Mouse (Mus musculus) limb, embryonic 10.5 days (tissue): ENCODE results near the gene Foxp1. TPM values are rescaled to one million over a fixed set of nuclear protein-coding genes. Genes with fewer than 3 reads are reported as not detected.

Experiments
- DNase-seq: peaks from one replicate; pipeline ENCODE4 v3.0.0-alpha.2; 2017; ENCODE audit warnings: low spot score
- H3K27ac ChIP-seq: fragments of 300-500 bp; sonication (generic); 2 replicates; pipeline ENCODE4 v1.5.1; 2016; ENCODE audit warnings: mild to moderate bottlenecking
- H3K27me3 ChIP-seq: fragments of 300-500 bp; sonication (generic); 2 replicates; pipeline ENCODE4 v1.6.1; 2016; ENCODE audit warnings: low read depth, mild to moderate bottlenecking; ENCODE audit not compliant: poor library complexity, severe bottlenecking
- H3K36me3 ChIP-seq: fragments of 300-500 bp; sonication (generic); 2 replicates; pipeline ENCODE4 v1.6.1; 2016; ENCODE audit warnings: mild to moderate bottlenecking, moderate library complexity
- H3K4me1 ChIP-seq: fragments of 300-500 bp; sonication (generic); 2 replicates; pipeline ENCODE4 v1.6.1; 2016
- H3K4me3 ChIP-seq: fragments of 300-500 bp; sonication (generic); 2 replicates; pipeline ENCODE4 v1.5.1; 2016; ENCODE audit warnings: mild to moderate bottlenecking, moderate library complexity
- H3K9me3 ChIP-seq: fragments of 300-500 bp; sonication (generic); replicated peaks from 2 replicates; pipeline ENCODE4 v1.6.1; 2016; ENCODE audit warnings: mild to moderate bottlenecking
- WGBS: fragments of 180-500 bp; shearing (Covaris S2); methylation state at CpG from one replicate; pipeline ENCODE4 v1.1.7; 2016; 5-methylcytosine and 5-hydroxymethylcytosine counted together
- polyA plus RNA-seq: library from polyadenylated mRNA; unstranded; fragments of >200 nt; fragmentation: Nextera tagmentation; extraction: Ambion mirVana; gene quantifications from 2 replicates; pipeline ENCODE4 v1.2.1, GENCODE M21; 2016

Foxp1 gene
- polyA plus RNA-seq, 1 experiment from 2014 or later = 47.3 TPM

DNA sequence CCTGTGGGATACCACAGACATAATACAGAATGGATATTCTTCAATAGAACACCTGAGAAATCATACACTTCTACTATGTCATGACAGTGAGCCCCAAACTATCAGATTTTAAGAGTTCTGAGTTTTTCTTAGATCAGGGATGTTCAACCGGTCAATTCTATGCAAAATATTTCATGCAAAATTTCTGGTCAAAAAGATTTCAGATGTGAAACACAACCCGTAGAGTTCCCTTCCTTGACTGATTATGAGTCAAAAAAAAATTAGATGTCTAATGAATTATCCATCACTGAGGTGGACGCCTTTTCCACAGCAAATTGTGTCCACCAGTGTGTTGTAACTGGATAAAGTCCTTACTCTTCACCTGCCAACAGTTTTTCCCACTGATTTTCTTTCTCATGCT is 188.3 kb downstream of the Foxp1 start:
- H3K9me3 ChIP-seq = no peaks in the 10 kb centered on the region
- H3K4me1 ChIP-seq = peaks cover 39% of the 10 kb centered on the region
- 95% methylated on average over 3 of the region's 3 CpGs for WGBS
- DNase-seq = no peak
- H3K27me3 ChIP-seq = peaks cover 70% of the 10 kb centered on the region
- H3K27ac ChIP-seq = no peak overlapping the region
- H3K36me3 ChIP-seq = no peaks in the 10 kb centered on the region
- no peak overlapping the region for H3K4me3 ChIP-seq

DNA sequence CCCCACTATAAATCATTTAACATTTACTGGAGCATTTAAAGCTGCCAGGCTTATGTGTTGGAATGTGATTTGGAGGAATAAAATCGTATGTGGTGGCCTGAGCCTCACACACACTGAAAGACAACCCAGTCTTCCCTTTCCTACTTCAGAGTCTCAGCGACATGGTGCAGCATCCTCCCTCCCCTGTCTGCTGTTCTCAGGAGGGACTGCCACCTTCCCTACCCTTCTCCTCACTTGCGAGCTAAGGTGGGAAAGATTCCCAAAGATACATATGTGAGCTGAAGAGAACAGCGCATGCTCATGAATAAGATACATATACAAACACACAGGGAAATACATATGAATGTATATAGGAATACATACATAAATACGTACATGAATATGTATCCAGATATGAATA is 189.4 kb downstream of the Foxp1 start:
- Histone ChIP-seq H3K27ac (no peak overlapping the region), H3K36me3 (no peaks in the 10 kb centered on the region), H3K4me1 (peaks cover 41% of the 10 kb centered on the region), H3K4me3 (no peak overlapping the region), H3K9me3 (no peaks in the 10 kb centered on the region), H3K27me3 (peaks cover 61% of the 10 kb centered on the region)
- no peak for DNase-seq
- 87% methylated on average over 5 of the region's 5 CpGs for WGBS

DNA sequence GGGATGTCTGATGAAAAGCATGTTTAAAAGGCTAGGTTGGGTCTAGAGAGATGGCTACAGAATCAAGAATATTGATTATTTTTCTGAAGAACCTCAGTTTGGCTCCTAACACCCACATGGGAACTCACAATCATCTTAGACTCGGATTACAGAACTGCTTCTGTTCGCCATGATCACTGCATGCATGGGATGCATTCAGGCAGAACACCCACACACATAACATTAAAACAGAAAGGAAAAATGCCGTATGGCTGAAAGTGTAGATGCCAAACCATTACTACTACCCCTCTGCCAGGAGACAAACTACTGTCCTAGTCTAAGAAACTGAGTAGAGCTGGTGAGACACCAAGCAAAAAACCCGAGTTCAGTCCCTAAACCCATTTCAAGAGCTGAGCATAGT is 192.4 kb downstream of the Foxp1 start:
- Histone ChIP-seq H3K9me3 (no peaks in the 10 kb centered on the region), H3K27ac (no peak overlapping the region), H3K36me3 (no peaks in the 10 kb centered on the region), H3K4me3 (no peak overlapping the region), H3K27me3 (peaks cover 46% of the 10 kb centered on the region), H3K4me1 (peaks cover 23% of the 10 kb centered on the region)
- WGBS = 91% methylated on average over 4 of the region's 4 CpGs
- DNase-seq = no peak

DNA sequence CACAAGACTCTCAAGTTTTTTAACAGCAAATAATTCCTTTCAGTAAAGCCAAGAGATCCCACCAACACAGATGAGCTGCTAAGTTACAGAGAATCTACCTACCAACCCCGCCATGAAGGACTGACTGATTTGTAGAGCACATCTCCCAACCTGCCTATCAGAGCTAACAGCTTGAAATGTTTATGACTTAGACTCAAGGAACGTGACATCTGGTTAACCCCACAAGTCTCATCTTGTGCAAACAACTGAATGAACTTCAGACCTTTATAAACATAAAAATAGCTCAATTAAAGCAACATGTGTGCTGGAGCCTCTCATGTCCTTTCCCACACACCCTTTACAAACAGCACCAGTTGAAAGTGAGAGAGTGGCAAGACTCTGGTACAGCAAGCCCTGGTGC is 193.9 kb downstream of the Foxp1 start:
- 12% methylated on average over 2 of the region's 2 CpGs for WGBS
- Histone ChIP-seq H3K4me1 (peaks cover 22% of the 10 kb centered on the region), H3K9me3 (no peaks in the 10 kb centered on the region), H3K36me3 (no peaks in the 10 kb centered on the region), H3K4me3 (no peak overlapping the region), H3K27ac (no peak overlapping the region), H3K27me3 (peaks cover 32% of the 10 kb centered on the region)
- DNase-seq = no peak

DNA sequence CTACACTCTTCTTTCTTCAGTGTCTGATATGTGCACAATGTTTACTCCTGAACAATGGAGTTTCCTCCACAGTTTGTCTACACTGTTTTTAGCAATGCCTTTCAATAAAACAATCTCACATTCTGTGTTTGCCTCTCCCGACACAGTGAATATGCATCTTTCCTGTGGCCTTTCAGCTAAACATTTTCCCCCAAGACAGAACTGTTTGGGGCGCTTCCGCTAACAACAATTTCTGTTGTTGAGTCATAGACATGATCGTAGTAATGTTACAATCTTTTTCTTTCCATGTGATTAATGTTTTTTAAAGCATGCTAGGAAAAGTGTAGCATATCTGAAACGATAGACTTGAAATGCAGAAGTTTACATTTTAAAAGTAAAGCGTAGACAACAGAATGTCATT is 194.4 kb downstream of the Foxp1 start:
- Histone ChIP-seq H3K36me3 (no peaks in the 10 kb centered on the region), H3K9me3 (no peaks in the 10 kb centered on the region), H3K4me3 (no peak overlapping the region), H3K27me3 (peaks cover 32% of the 10 kb centered on the region), H3K4me1 (peaks cover 22% of the 10 kb centered on the region), H3K27ac (no peak overlapping the region)
- no peak for DNase-seq
- 79% methylated on average over 6 of the region's 6 CpGs for WGBS

DNA sequence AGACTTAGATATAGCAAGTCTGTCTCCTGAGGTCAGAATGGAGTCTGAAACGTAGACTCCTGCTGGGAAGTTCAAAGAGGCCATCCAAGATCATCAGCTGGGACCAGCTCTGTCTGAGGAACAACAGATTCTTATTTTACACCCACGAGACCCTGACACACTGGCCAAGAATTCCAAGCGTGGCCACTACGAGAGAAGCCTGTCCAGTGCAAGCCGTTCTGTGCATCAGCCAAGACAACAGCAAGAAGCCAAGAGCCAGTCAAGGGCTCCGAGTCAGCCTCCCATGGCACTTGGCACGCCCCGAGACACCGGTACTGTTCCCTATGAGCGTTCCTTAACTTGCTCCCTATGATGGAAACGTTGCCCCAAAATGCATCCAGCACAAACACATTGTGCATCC is 194.8 kb downstream of the Foxp1 start:
- DNase-seq = no peak
- Histone ChIP-seq H3K4me3 (no peak overlapping the region), H3K9me3 (no peaks in the 10 kb centered on the region), H3K27ac (no peak overlapping the region), H3K36me3 (no peaks in the 10 kb centered on the region), H3K4me1 (peaks cover 22% of the 10 kb centered on the region), H3K27me3 (peaks cover 30% of the 10 kb centered on the region)
- 81% methylated on average over 11 of the region's 11 CpGs for WGBS

DNA sequence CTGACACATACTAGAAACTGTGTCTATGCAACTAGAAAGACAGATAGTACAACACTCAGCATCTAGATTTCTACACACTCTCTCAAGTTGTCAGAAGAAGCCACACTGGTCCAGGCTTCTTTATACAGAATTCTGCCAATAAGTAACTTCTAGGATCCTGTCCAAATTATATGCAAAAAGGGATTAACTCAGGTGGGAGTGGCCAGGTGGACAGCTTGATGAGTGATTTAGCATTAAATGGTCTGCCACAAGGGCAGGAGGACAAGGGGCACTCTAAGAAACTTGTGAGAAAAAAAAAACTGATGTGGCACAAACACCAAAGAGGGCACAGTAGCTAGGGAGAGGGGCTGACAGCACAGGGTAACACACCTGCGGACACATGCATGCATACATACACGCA is 196.6 kb downstream of the Foxp1 start:
- WGBS = 95% methylated on average over 2 of the region's 2 CpGs
- DNase-seq = no peak
- H3K9me3 ChIP-seq = no peaks in the 10 kb centered on the region
- peaks cover 33% of the 10 kb centered on the region for H3K27me3 ChIP-seq
- H3K4me1 ChIP-seq = peaks cover 22% of the 10 kb centered on the region
- H3K36me3 ChIP-seq = no peaks in the 10 kb centered on the region
- H3K4me3 ChIP-seq = no peak overlapping the region
- H3K27ac ChIP-seq = no peak overlapping the region

DNA sequence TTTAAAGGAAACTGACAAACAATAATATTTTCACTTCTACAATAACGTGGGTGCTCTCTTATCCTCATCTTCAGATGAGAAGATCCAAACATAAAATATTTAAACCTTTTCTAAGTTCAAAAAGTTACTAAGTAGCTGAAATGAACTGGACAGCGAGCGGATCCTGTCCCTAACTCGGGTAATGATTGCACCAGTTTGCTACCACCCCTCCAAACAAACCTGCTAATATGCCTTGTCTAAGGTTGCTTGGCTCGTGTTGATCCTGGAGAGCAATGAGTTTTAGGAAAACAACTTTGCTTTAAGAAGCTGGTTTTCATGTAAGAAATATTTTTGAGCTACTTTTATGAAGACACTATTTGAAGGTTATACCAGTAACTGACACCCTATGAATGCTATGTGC is 197.1 kb downstream of the Foxp1 start:
- no peak for DNase-seq
- Histone ChIP-seq H3K9me3 (no peaks in the 10 kb centered on the region), H3K27me3 (peaks cover 33% of the 10 kb centered on the region), H3K4me3 (no peak overlapping the region), H3K36me3 (no peaks in the 10 kb centered on the region), H3K27ac (no peak overlapping the region), H3K4me1 (peaks cover 25% of the 10 kb centered on the region)
- 90% methylated on average over 5 of the region's 5 CpGs for WGBS

DNA sequence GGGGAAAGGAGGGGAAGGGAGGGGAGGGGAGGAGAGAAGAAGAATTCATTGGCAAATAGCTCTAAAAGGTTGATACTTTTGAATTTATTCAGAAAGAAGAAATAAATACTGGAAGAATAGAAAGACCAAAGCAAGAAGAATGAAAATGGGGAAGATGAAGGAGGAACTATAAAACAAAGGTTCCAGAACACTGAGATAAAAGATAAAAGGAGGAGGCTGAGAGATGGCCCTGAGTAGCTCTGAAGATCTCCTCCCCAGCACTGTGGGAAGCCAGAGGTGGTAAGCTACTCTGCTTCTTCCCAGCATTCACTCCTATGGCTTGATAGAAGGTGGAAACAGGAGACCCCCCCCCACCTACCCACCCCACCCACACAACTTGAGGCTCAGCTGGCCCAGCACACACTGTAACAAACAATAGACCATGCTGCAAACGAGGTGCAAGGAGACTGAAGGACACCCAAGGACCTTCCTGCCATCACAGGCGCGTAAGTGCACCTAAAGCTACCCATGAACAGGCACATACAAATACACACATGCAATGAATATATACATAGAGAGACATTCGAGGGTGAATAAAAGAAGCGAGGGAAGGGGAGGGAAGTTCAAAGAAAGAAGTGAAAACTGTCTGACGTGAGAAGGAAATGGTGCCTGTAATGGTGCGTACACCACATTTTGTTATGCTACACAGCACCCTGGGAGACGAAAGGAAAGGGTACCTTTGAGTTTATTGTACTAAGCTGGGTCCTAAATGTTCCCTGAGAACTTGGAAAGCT is 200.2 kb downstream of the Foxp1 start:
- no peak overlapping the region for H3K27ac ChIP-seq
- WGBS = 74% methylated on average over 8 of the region's 8 CpGs
- H3K4me3 ChIP-seq = no peak overlapping the region
- no peak for DNase-seq
- no peaks in the 10 kb centered on the region for H3K9me3 ChIP-seq
- peaks cover 22% of the 10 kb centered on the region for H3K4me1 ChIP-seq
- peaks cover 45% of the 10 kb centered on the region for H3K27me3 ChIP-seq
- H3K36me3 ChIP-seq = no peaks in the 10 kb centered on the region

DNA sequence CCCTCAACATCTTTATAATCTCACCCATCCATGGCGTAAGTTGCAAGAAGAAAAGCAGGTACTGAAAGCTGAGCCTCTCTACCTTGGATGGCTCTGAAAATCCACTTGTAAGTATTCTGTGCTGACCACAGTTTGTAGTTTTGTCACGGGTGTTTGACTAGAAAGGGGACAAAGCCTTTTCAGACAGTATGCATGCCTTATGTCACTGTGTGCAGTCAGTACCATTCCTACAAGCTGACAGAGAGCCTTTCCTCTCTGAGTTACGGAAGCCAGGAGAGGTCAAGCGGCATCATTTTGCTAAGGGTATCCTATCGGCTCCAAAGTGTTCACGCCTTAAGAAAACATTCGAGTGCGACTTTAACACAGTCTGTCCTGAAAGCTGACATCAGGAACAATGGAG is 202.1 kb downstream of the Foxp1 start:
- WGBS = 79% methylated on average over 8 of the region's 8 CpGs
- H3K4me1 ChIP-seq = peaks cover 29% of the 10 kb centered on the region
- no peak overlapping the region for H3K27ac ChIP-seq
- H3K36me3 ChIP-seq = no peaks in the 10 kb centered on the region
- no peak overlapping the region for H3K4me3 ChIP-seq
- H3K27me3 ChIP-seq = peaks cover 51% of the 10 kb centered on the region
- no peaks in the 10 kb centered on the region for H3K9me3 ChIP-seq
- DNase-seq = no peak

DNA sequence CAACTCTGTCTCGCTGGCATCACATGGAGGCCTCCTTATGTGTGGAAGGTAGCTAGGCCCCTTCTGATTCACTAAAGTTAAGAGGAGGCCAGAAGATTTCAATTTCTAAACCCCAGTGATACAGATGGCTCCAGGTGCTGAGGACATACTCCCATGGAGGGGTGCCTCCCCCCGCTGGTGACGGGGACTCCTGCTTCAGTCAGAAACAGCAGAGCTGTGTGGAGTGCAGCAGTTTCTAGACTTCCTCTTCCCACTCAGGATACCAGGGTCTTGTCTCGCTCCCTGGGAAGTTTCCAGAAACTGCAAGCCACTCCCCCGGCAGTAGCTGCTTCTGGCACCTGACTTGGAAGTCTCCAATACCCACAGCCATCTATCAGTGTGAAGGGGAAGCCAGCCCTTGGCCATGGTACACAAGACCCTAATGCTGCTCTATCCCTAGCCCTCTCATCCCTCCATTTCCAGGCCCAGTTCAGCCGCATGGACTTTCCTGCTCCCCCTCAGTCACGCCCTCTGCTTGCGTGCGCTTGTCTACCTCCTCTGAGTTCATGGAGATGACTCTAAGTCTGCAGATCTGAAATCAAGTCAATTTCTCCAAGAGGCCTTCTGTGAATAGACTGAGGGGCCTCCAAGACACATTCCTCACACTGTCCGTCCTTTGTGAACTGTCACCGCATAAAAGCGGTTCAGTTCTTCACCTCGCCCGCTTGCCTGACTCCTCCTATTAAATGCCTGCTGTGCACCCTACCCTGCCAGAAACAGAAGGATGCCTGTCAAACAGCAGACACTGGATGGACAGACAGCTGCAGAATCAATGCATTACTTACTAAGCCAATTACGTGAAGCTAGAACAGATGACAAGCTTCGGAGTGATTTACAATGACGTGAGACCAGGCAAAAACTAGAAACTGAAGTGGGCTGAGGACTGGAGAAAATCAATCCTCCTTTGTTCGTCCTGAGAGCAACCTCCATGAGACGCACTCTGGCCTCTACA is 202.8 kb downstream of the Foxp1 start:
- no peaks in the 10 kb centered on the region for H3K9me3 ChIP-seq
- H3K4me1 ChIP-seq = peaks cover 32% of the 10 kb centered on the region
- peaks cover 51% of the 10 kb centered on the region for H3K27me3 ChIP-seq
- 83% methylated on average over 19 of the region's 19 CpGs for WGBS
- DNase-seq = no peak
- no peak overlapping the region for H3K4me3 ChIP-seq
- no peak overlapping the region for H3K27ac ChIP-seq
- no peaks in the 10 kb centered on the region for H3K36me3 ChIP-seq

DNA sequence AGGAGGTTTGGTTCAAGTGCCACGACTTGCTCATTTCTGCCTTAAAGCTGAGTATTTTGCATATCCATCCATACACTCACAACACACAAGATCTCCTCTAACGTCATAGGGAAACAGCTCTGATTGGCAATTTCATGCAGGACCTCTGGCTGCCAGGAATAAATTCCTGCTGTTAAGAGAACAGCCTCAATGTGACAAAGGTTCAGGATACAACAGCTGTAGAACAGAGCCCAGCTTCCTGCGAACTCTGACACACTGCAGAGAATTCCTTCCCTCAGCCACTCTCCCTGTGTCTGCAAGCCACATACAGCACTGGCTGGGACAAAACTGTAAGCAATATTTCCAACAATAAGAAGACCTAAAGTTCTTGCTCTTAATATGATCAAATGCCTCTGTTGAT is 207.8 kb downstream of the Foxp1 start:
- peaks cover 19% of the 10 kb centered on the region for H3K27me3 ChIP-seq
- no peak for DNase-seq
- no peak overlapping the region for H3K27ac ChIP-seq
- no peak overlapping the region for H3K4me3 ChIP-seq
- peaks cover 42% of the 10 kb centered on the region for H3K4me1 ChIP-seq
- 63% methylated on average over 3 of the region's 3 CpGs for WGBS
- H3K9me3 ChIP-seq = no peaks in the 10 kb centered on the region
- no peaks in the 10 kb centered on the region for H3K36me3 ChIP-seq

DNA sequence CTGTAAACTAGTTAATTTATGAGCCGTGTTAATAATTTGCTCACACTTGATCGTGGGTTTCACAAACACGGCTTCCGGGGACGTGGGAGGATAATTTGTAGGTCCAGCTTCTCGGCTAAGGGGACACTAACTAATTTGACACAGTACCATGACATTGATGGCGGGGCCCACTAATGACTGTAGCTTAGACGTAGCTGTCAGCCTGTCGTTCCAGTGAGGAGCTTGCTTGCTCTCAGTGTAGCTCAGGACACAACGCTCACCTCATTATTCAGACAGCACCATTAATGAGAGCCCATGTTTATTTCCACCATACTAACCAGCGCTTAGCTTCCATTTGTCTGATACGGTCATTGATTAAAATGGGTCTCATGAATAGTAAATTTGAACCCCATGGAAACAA is 212.0 kb downstream of the Foxp1 start:
- Histone ChIP-seq H3K4me3 (no peak overlapping the region), H3K36me3 (no peaks in the 10 kb centered on the region), H3K27ac (no peak overlapping the region), H3K4me1 (peaks cover 32% of the 10 kb centered on the region), H3K27me3 (peaks cover 12% of the 10 kb centered on the region; the same call in 1 of the 2 replicates), H3K9me3 (no peaks in the 10 kb centered on the region)
- no peak for DNase-seq
- WGBS = 74% methylated on average over 12 of the region's 12 CpGs
